In the genomic region with DNA sequence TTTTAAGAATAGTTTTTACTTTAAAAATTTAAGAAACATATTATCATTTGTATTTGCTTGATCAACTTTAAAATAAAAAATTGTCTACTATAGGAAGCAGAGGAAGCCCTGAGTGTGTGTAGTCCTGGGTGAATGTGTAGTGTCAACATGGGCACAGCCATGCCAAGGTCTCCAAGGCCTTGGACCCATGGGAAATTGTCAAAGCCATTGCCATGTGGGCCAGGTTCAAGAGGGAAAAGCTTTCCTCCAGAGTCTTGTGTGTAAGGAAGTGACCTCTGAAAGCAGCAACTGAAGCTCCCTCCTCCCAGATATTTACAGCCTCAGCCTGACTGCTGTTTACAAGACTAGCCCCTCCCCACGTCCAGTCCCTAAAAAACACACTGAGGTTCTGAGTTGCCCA, we compare ENCODE assay signal across 25 mouse cellular contexts.
DNase-seq lines count a peak whose midpoint lies in the region; ATAC-seq and TF ChIP-seq lines count a peak whose summit lies in the region.
"Had no signal": no experiment of that assay in that cellular context is flagged by ENCODE, and none has a peak within 500 bp of the region (broad histone marks: within the 10 kb centered on the region; RNA-seq: fewer than 3 reads in every experiment).

No protein-coding gene starts in this region.

- WGBS in midbrain, embryonic 12.5 days, result 77% methylated on average over 1 of the region's 1 CpGs
- WGBS in midbrain, postnatal 0 days, result 86% methylated on average over 1 of the region's 1 CpGs

- no peaks in the 10 kb centered on the region for H3K36me3 ChIP-seq in midbrain, embryonic 12.5 days
- H3K36me3 ChIP-seq in midbrain, postnatal 0 days (ENCODE audit: insufficient read depth, low read length), result no peaks in the 10 kb centered on the region
- H3K36me3 ChIP-seq: embryonic facial prominence, embryonic 12.5 days; embryonic facial prominence, embryonic 15.5 days; forebrain, embryonic 12.5 days; heart, embryonic 15.5 days had no signal

- no peaks in the 10 kb centered on the region for H3K4me1 ChIP-seq in midbrain, embryonic 12.5 days
- H3K4me1 ChIP-seq in midbrain, postnatal 0 days (ENCODE audit: insufficient read depth, low read length), result no peaks in the 10 kb centered on the region
- H3K4me1 ChIP-seq: embryonic facial prominence, embryonic 12.5 days; embryonic facial prominence, embryonic 15.5 days; forebrain, embryonic 12.5 days had no signal

- no peaks in the 10 kb centered on the region for H3K9me3 ChIP-seq in midbrain, embryonic 12.5 days
- H3K9me3 ChIP-seq in midbrain, postnatal 0 days (ENCODE audit: low read length), result no peaks in the 10 kb centered on the region
- H3K9me3 ChIP-seq: embryonic facial prominence, embryonic 12.5 days; embryonic facial prominence, embryonic 15.5 days; forebrain, embryonic 12.5 days; forebrain, embryonic 15.5 days; heart, embryonic 12.5 days; heart, embryonic 15.5 days had no signal

- no peaks in the 10 kb centered on the region for H3K27me3 ChIP-seq in midbrain, embryonic 12.5 days
- no peaks in the 10 kb centered on the region for H3K27me3 ChIP-seq in midbrain, postnatal 0 days (ENCODE audit: insufficient read depth, low read length)
- H3K27me3 ChIP-seq: embryonic facial prominence, embryonic 12.5 days; embryonic facial prominence, embryonic 15.5 days; forebrain, embryonic 12.5 days; forebrain, embryonic 15.5 days; heart, embryonic 12.5 days; heart, embryonic 15.5 days had no signal

- peak; percentile 56 for DNase-seq in adrenal gland, postnatal 10 days
- DNase-seq in adrenal gland, adult 18-20 months (ENCODE audit: low spot score in 2 of 2), result no peak
- no peak for DNase-seq in midbrain, postnatal 0 days (ENCODE audit: low spot score)
- DNase-seq in adipocyte (ENCODE audit: low spot score), result peak; percentile 10
- no peak for DNase-seq in layer of hippocampus, adult 11-12 months (ENCODE audit: low spot score)
- DNase-seq: B cell, adult 2 months; cerebellum, adult 11 months; cerebellum, adult 2 months; cerebellum, adult 9-11 months; cerebellum, postnatal 25 days; gastrocnemius, postnatal 25 days; heart, adult 18-20 months; heart, postnatal 14 days; heart, postnatal 4 days had no signal

- no peak for TF ChIP-seq CTCF in midbrain, postnatal 0 days (IDR thresholded peaks at IDR 0.05)

- H3K4me2 ChIP-seq in midbrain, embryonic 12.5 days (replicated peaks), result no peak overlapping the region
- no peak overlapping the region for H3K4me2 ChIP-seq in midbrain, postnatal 0 days (ENCODE audit: low read depth, low read length, poor library complexity, severe bottlenecking)
- H3K4me2 ChIP-seq: embryonic facial prominence, embryonic 12.5 days; embryonic facial prominence, embryonic 15.5 days; forebrain, embryonic 12.5 days; forebrain, embryonic 15.5 days; heart, embryonic 12.5 days; heart, embryonic 15.5 days; hindbrain, embryonic 14.5 days had no signal

- ATAC-seq in midbrain, embryonic 12.5 days (ENCODE audit: low FRiP score, low read depth), result no peak
- no peak for ATAC-seq in midbrain, postnatal 0 days (ENCODE audit: low FRiP score)
- peak; percentile 39; the same call in 1 of the 2 replicates for ATAC-seq in erythroblast, adult 5-6 weeks (replicated peaks; ENCODE audit: low FRiP score, poor library complexity, severe bottlenecking)
- ATAC-seq: forebrain, embryonic 15.5 days; intestine, postnatal 0 days had no signal

- no peak overlapping the region for H3K9ac ChIP-seq in midbrain, embryonic 12.5 days (replicated peaks)
- H3K9ac ChIP-seq in midbrain, postnatal 0 days (replicated peaks; ENCODE audit: low read length, poor library complexity, severe bottlenecking), result no peak overlapping the region
- H3K9ac ChIP-seq: embryonic facial prominence, embryonic 12.5 days; embryonic facial prominence, embryonic 15.5 days; forebrain, embryonic 12.5 days; forebrain, embryonic 15.5 days; heart, embryonic 12.5 days; heart, embryonic 15.5 days; hindbrain, embryonic 14.5 days had no signal

- H3K4me3 ChIP-seq in midbrain, embryonic 12.5 days, result no peak overlapping the region
- no peak overlapping the region for H3K4me3 ChIP-seq in midbrain, postnatal 0 days (ENCODE audit: low read depth, low read length)
- H3K4me3 ChIP-seq: embryonic facial prominence, embryonic 12.5 days; embryonic facial prominence, embryonic 15.5 days; erythroblast, embryonic 14.5 days; forebrain, embryonic 12.5 days; forebrain, embryonic 15.5 days; heart, embryonic 12.5 days; heart, embryonic 15.5 days had no signal

- H3K27ac ChIP-seq in midbrain, embryonic 12.5 days (replicated peaks), result 0 out of 2 replicates have a peak overlapping the region, but pooled peaks have one; percentile 20
- no peak overlapping the region for H3K27ac ChIP-seq in midbrain, postnatal 0 days (ENCODE audit: low read depth, low read length)
- H3K27ac ChIP-seq: embryonic facial prominence, embryonic 12.5 days; embryonic facial prominence, embryonic 15.5 days; forebrain, embryonic 12.5 days; forebrain, embryonic 15.5 days; hindbrain, embryonic 14.5 days had no signal

Comparison
In these comparisons a context has a peak if more than half of its experiments do, and no peak if none do; other contexts are left out.
1. DNase-seq: peak in adrenal gland, postnatal 10 days (single experiment) and adipocyte (single experiment); none in adrenal gland, adult 18-20 months (0 of 2), midbrain, postnatal 0 days (single experiment) and layer of hippocampus, adult 11-12 months (single experiment).